Mouse (Mus musculus) mesoderm, embryonic 11.5 days (tissue): ENCODE measurements around the gene Abtb2.

Source experiments
- DNase-seq: peaks from one replicate; pipeline ENCODE4 v3.0.0-alpha.2; 2012; ENCODE audit warnings: low read depth, low spot score

The Abtb2 gene

DNA sequence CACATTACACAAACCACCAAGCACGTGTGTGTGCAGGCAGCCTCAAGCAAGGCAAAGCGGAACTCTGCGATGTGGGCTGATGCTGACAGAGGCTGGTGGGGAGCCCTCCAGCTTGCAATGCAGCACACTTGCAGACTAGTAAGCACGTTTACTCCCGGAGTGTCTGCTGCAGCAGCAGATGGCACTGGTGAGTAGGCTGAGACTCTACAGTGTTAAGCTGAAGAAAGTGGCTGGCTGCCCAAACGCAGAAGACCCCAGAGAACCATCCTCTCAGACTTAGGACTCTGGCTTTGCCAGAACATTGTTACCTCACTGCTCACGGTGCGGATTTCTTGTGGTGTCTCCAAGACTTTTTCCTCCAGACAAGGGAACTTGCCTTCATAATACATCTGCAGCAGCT is 164.9 kb downstream of the Abtb2 start:
- DNase-seq, result no peak

DNA sequence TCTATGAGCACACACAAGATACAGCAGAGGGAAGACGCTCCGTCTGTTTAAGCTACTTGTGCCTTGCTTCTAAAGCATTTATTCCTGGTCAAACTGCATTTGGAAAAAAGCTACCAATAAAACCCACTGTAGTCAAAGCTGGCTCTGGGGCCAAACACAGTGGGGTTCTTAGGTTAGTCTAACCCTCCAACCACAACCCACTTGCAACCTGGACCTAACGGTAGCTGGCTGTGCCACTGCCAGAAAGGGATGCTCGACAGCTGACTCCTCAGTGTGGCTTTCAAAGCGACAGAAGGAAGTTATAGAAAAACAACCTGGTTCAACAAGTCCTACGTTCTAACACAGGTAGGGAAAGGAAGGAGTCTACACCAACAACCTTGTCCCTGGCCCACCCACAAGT is 165.3 kb downstream of the Abtb2 start:
- DNase-seq, result no peak

DNA sequence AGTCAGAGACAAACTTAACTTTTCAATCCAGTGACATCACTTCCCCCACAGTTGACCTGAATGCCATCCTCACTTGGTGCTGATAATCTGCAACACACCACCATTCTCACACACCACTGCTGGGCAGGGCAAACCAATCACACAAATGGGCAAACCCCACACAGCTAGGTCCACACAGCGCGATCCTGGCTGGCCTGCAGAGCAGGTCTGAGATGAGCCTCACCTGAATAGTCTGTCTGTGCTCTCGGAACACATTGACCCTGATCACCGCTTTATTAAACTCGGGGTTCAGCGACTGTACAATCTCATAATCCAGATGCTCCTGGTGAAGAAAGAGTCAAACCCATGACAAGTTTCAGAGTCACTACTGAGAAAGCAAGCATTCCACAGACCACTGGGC is 176.7 kb downstream of the Abtb2 start:
- no peak for DNase-seq

DNA sequence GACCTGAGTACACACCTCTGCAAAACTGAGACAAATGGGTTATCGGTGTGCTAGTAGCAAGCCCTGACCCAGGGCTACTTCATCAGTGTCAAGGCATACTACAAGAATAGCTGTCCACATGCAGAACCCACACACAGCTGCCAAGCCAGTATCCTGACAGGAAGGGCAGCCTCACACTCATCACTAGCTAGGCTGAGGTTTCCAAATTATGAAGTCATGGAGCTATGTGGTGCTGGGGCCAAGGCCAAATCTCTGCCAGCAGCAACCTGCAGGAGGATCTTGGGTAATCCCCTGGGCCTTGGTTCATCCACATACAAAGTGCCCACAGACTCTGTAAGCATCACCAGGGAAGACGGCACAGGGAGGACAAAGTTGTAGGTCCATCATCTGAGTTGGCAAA is 177.4 kb downstream of the Abtb2 start:
- no peak for DNase-seq

DNA sequence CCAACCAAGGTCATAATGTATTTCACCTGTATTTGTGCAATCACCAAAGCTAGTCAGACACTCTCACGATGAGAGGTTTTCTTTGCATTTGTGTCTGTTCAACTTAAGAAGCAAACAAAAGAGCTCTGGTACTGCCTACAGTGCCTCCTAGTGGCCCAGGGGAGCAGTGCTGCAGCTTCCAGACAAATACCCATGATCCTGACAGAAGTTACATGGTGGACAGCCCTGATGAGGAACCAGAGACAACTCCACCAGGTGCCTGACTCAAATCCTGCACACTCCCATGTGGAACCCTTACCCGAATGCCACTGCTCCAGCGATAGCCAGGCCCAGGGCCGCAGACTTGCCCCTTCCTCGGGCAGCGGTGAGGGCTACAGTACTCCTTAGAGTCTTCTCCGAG is 177.9 kb downstream of the Abtb2 start:
- DNase-seq, result peak; percentile 72

DNA sequence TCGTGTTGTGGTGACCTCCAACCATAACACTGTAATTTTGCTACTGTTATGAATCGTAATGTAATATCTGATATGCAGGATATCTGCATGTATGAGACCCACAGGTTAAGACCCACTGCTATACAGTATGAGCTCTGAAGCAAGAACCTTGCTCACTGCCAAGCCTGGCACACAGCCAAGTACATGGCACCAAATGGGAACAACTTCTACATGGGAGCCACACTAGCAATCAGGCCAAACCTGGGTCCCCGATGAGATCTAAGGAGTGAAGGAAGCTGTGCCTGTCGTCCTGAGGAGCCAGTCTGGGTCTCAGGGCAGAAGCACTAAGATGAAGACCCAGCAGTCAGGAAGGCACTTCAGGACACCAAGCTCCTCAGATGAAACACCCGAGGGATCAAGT is 179.4 kb downstream of the Abtb2 start:
- no peak for DNase-seq

DNA sequence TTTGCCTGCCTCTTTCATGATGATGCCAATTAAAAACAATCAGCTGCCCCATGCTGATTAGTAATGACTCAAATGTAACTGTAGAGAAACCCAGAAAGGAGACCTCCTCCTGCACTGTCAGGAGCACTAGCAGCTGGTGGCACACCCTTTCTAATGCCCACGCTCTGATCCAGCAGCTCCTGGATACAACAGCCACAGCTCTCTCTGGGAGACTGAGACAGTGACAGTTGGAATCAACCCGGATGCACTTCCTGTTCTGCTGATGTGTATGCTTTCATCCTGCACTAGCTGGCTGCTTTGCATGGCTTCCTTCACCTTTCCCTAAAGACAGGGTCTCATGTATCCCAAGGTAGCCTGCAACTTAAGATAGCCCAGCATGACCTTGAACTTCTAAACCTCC is 180.0 kb downstream of the Abtb2 start:
- DNase-seq, result no peak

DNA sequence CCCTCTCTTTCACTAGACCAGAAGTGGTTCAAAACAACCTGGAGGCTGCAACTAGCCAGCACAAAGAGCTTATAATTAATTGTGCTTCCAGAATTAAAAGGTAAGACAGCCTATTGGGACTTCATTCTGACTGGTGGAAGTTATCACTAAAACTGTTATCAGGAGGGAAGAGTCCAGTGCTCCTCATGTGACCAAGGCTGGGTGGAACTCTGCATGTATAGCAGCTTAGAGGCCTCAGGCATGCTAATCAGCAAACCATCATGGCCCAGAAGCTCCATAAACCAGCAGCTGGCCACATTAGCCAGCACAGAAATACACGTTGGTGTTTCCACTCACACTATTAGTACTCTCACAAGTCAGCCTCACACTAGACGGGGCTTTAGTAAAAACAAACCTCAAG is 180.7 kb downstream of the Abtb2 start:
- DNase-seq, result no peak

DNA sequence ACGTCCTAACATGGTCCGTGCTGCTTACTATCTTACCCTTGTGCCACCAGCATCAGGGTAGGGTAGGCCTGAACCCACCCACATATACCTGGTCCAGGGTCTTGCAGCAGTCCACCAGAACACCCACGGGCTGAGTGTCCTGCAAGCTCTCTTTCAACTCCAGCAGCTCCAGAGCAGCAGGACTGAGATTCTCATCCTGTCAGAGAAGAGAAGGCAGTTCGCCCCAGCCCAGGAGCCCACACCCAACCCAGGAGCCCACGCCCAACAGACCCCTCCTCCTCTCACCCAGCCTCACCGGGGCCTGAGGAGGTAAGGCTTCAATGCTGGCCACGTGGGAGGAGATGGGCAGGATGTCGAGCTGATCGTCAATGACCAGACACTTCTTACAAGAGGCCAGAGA is 181.8 kb downstream of the Abtb2 start:
- no peak for DNase-seq

DNA sequence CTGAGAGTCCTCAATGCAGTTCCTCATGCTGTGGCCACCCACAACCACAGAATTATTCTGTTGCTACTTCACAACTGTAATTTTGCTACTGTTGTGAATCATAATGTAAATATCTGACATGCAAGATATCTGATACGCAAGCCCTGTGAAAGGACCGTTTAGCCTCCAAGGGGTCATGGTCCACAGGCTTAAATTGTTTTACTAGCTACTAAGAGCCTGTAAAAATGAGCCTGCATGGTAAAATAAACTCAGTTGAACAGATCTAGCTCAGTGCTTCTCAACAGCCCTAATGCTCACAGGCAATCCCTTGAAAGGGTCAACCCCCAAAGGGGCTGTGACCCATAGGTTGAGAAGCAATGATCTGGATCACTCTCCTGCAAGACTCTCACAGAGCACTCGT is 183.0 kb downstream of the Abtb2 start:
- DNase-seq, result no peak

DNA sequence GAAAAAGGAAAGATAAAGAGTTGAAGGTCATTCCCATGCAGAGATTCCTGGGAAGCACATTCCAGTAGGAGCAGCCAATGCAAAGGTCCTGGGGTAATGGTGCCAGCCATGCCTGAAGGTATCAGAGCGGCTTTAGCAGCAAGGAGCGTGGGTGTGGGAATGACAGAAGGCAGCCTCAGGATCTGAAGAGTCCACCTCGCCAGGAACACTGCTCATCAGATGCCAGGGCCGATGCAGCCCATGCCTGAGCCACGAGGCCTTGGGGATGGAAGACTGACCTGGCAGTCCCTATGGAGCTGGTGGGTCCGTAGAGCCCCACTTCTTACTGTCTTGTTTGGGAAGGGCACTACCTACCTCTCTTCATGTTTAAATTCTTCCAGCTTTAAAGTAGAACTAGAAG is 185.7 kb downstream of the Abtb2 start:
- DNase-seq, result no peak

DNA sequence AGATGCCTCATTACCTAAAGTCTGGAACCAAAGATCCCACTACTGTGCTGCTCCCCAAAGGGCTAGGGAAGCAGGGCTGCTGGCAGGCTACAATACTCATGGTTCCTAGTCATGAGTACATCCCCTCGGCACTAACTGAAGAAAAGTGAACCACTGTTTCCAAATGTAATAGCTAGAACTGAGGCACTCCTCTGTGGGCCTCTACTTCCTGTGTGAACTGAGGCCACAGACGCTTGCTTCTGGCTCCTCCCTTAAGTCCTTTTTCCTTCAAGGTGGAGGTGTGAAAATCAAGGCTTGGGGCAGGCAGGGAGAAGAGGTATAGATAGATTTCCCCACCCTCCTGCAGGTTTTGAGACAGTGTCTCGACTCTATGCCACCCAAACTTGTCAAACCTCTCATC is 188.5 kb downstream of the Abtb2 start:
- no peak for DNase-seq

DNA sequence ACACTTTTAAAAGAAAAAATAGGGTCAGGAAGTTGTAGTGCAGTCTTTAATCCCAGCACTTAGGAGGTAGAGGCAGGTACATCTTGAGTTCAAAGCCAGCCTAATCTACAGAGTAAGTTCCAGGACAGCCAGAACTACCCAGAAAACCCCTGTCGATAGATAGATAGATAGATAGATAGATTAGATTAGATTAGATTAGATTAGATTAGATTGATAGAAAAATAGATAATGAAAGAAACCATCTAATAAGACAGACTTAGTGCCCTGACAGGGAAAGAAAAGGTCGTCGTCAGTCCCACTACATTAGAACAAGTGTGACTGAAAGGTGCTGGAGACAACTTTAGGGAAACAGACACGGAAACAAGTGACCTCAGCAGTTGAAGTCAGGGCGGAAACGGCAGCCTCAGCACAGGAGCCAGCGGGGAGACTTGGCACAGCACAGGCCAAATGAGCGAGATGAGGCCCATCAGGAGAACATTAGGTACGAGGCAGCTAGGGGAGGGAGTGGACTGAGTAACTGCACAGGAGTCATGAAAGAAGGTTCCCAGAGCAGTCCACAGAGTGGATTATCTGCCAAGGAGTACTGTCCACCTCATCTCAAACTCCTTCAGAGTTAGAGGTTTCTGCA is 189.5 kb downstream of the Abtb2 start:
- DNase-seq, result no peak

DNA sequence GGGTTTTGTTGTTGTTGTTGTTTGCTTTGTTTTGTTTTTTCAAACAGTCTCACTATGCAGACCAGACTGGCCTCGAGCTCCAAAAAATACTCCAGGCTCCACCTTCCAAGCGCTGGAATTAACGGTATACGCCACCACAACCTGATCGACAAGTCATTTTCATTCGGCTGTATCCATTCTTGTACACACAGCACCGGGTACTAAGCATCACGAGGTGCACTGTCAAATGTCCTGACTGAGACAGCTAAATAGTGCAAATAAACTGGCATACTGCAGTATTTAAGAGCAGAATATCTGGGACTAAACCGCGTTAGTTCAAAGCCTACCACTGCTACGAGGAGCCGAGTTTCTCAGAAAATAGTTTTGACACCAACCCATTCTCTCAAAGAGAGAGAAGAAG is 194.3 kb downstream of the Abtb2 start:
- DNase-seq, result peak; percentile 25

DNA sequence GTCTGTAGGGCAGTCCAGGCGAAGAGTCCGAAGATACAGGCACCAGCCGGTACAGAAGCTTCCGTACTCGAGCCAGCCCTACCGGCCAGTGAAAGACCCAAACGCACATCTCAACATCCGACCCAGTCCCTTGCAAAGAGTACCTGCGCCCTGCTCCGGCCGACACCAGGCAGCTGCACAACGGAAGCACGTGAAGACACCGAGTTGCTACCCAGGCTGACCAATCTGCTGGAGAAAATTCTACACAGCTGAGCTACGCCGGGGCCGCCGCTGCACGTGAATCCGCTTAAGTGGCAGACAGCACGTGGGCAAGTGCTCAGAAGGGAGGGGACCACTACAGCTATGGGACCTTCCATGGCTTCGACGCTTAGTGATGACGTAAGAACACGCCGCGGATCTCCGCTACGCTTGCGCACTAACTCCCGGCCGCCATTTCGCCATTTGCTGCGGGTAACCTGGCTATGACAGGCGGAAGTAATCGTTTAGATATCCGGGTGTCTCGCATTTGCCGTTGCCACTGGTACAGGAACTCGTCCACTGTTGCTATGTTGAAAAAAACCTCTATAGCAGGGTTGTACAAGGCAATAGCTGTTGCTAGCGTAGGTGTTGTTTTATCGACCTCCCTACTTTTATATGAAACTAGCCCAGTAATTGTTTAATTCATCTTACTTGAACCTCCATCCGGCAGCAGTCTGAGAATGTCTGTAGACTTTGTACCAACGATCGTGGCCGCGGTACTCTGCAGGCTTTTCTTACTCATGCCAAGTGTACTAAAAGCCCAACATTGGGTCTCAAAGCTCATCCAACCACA is 195.0 kb downstream of the Abtb2 start, which contains the start of gene Nat10:
Nat10 (minus strand) TSS at position 365 of the 811 bp plus-strand sequence.
- DNase-seq, result peak; percentile 98

DNA sequence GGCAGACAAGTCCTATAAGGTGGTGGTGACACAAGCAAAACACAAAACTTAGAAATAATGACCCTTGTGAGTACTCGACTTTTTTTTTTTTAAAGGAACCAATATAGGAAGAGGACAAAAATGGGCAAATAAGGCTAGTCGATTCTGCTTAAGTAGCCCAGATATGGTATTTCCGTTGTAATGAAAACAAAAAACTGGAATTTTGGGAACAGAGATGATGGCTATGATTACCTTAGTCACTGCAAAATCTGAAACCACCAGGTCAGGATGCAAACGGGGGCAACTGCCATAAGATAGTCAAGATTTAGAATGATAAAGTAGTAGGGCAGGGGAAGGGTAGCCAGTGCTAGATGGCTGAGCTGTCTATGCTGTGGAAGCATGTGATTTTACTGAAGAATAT is 195.9 kb downstream of the Abtb2 start:
- DNase-seq, result no peak

DNA sequence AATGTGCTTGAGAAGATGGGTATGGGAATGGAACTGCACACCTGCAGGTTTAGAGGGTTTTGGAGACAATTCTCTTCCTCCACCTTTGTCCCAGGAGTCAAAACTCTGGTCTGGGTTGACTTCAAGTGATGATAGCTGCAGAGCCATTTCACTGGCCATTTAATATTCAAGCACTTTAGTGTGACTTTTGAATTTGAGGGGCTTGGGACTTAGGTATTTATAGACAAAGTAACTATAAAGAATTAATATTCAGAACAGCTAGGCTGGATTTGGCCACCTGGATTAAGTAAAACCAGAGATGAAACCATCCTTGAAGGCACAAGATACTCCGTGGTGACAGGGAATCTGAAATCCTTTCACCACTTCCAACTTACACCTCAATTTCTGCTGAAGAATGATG is 196.4 kb downstream of the Abtb2 start:
- no peak for DNase-seq
